Mouse (Mus musculus) G1E (cell line): ENCODE data around the gene Iqgap2.

ENCODE experiments used
- CTCF ChIP-seq: IDR thresholded peaks from 2 replicates; pipeline ENCODE4 v1.5.1; 2012; ENCODE audit warnings: low read depth, low read length, inconsistent platforms, mixed read lengths
- GATA1 ChIP-seq: IDR thresholded peaks from 2 replicates; pipeline ENCODE4 v1.6.1; 2012; ENCODE audit warnings: borderline replicate concordance, low read length, inconsistent platforms, mixed read lengths
- GATA2 ChIP-seq: IDR thresholded peaks from 2 replicates; pipeline ENCODE4 v1.6.1; 2012; ENCODE audit warnings: low read depth, low read length, inconsistent platforms, borderline replicate concordance
- POLR2AphosphoS5 ChIP-seq: IDR thresholded peaks from 2 replicates; pipeline ENCODE4 v1.6.1; 2012; ENCODE audit warnings: low read depth, low read length, inconsistent platforms; ENCODE audit not compliant: insufficient replicate concordance

GRCm38 (mm10) chr13:95842803-95843202 is 48.9 kb downstream of the Iqgap2 start:
- TF ChIP-seq POLR2AphosphoS5 (no peak), CTCF (no peak), GATA1 (no peak), GATA2 (no peak)
